Mouse (Mus musculus) heart, adult 9 months (tissue): ENCODE data around the gene Cdc26.

Experiments used
- DNase-seq, 2 experiments: peaks; one replicate each; pipeline ENCODE4 v3.0.0; 2022; ENCODE audit warnings: low spot score in 2 of 2

Cdc26 gene

DNA sequence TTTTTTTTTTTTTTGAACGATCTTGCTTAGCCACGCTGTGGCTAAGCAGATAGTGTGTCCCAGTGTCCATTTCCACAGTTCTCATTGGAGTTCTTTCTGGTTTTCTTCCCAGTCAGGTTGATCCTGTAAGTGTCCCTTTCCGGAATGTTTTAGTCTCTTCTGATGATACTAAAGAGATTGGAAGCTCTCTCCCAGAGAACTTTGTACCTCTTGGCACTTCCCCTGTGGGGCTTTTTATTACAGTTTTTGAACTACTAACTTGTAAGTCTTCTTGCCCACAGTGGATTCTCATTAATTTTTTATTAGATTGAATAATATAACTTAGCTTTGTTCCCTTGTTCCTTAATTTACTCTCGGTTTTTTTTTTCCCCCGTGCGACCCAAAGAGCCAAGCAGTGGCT lies 46.9 kb downstream of the Cdc26 start:
- no peak for DNase-seq

DNA sequence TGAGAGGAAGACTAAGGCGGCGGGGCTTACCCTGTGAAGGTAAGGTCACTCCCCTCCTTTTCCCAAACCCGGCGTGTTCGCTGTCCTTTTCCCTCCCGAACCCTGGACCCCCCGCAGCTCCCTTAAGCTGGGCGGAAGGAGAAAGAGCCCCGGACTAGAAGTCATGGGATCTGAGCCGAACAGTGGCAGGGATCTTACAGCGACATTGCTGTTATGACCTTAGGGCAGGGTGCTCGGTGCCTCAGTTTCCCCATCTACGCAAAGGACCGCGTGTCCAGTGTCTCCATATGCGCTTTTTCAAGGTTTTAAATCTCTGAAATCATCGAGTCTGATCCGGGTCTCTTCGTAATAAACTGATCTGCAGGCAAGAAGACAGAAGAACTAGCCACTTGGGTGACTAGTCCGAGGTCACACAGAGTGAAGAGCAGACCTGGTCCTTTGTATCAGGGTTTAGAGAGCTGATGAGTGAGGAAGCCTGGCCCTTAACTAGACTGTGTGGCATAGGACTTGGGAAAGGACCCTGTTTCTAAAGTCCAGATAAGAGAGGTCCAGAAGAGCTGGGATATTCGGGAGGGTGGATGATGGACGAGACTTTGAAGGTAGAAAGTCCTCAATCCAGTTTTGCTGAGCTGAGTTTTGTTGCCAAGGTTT lies 47.5 kb downstream of the Cdc26 start:
- DNase-seq: peak in 1 of 2 experiments; percentile 7

DNA sequence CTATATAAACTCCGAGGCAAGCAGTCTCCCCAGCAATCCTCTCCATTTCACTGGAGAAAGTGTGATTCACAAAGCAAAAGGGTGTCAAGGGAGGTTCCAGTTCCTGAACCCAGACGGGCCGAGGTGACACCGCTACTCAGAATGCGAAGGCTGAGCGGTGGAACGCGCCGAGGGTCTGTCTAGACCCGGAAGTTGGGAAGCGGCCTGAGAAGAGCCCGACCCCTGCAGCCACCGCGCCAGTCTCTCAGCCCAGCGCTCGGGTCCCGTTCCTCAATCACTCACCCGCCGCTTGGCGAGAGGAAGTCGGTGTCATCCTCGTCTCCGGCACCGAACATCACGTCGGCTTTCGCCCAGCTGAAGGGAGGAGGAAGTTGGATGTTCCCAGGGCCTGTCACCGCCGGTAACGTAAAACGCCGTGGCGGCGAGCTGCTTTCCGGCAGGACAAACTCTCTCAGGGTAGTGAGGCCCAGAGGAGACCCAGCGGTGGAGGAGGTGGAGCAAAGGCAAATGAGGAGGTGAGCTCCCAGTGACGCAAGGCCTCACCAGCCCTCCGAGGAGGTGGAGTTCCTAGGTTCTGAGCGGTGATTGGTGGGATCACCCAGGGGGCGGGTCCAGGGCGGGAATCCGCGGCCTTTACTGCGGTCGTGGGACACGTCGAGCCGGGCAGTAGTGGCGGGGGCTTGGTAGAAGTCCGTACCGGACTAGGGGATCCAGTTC lies 48.2 kb downstream of the Cdc26 start, which contains the start of the genes Fkbp15 and Slc31a1:
Fkbp15 (minus strand) TSS at position 461 of the 717 bp plus-strand sequence.
Slc31a1 (plus strand) TSS at position 640 of the 717 bp plus-strand sequence.
- peak; percentile 97 to 99 for DNase-seq

DNA sequence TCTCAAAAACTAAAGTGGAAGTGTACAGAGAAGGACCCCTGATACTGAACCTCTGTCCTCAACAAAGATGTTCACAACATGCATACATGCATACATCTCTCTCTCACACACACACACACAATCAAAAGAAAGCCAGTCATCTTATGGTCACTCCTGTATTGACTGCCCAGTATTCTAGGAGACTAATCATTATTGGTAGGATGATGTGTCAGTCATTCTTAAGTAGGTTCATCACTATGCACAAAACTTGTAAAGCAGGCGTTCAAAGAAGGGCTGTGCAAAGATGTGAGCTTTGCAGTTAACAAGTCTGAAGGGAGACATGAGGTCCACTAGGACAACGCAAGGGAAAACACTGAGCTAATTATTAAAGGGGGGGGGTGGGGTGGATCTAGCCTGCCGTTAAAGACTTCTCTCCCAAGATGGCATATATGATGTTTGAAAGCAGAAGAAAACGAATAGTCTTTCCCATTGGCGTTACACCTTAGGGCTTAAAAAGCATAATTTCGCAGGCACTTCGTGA lies 49.1 kb downstream of the Cdc26 start:
- no peak for DNase-seq

DNA sequence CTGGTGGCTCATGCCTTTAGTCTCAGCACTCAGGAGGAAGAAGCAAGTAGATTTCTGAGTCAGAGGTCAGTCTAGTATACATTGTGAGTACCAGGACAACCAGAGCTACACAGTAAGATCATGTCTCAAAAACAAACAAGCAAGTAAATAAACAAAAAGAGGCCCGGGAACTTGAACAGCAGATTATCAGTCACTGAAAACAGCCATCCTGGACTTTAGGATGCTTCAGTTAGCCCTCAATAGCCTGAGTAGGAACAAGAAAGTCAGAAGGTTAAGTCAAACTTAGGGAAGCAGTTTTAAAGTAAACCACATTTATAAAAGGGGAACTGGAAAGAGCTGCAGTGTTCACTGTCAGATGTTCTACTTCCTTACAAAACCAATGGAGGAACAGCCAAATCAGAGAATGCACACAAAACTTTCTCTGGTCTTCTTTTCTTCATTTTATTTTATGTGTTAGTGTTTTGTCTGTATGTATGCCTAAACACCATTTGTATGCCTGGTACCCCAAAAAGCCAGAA lies 50.8 kb downstream of the Cdc26 start:
- peak in 1 of 2 experiments; percentile 23 for DNase-seq

DNA sequence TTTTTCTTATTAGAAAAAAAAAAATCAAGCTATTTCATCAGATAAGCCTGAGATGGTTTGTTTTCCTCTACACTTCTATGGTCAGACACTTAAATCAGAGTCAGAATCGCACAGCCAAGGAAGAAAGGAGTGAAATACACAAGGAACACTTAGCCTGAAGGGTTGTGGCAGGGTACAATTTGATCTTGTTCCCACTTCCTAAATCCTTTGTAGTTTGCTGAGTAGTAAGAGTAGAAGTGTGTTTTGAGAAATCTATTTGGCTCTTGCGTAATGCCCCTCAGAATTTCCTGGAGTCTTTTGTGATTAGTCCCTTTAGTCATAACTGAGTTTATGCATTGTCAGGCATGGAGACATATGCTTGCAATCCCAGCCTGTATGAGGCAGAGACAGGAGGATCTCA lies 59.1 kb downstream of the Cdc26 start:
- peak in 1 of 2 experiments; percentile 20 for DNase-seq

DNA sequence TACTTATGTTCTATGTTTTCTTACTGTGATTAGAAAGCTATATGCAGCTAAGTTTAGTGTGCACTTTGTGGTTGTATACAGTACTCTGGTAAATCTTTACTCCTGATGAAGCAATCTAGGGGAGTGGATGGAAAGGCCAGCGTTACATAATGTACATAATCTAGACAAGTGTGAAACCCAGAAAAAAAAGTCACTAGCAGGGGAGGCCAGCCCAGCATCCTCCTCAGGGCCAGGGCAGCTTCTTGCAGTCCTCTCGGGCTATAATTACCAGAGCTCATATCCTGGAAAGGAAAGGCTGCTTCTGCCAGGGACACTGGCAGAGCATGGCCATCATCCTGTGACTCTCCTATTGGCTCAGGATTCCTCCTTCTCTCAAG lies 60.1 kb downstream of the Cdc26 start:
- no peak for DNase-seq

DNA sequence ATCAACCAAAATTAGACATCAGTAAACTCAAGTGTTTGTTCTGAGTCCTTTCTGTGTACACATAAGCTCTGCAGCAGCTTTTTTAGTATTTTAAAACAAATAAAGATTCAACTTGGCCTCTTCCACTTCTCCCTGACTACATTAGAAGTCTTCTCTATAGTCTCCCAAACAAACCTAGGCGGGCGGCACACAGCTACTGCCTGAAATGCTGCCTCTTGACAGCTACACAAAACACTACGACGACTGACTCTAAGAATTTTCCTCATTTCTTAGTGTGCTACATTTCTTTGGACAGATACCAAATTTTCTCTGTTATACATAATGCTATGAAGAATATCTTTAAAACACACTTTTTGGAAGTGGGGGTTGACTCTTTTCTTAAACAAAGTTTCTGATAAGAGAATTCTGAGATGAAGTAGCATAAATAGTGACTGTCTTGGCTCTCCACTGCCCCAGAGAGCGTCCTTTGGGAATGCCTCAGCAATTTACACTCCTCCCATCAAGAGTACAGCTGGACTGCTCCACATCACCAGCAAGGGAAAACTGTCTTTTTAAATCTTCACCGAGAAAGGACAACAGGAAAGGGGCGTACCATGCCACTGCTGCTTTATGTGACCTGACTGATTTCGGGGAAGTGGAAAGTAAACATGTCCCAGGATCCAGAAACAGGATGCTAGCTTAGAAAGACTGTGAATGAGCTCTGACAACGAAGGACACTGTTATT lies 60.7 kb downstream of the Cdc26 start:
- peak; percentile 28 to 39 for DNase-seq

DNA sequence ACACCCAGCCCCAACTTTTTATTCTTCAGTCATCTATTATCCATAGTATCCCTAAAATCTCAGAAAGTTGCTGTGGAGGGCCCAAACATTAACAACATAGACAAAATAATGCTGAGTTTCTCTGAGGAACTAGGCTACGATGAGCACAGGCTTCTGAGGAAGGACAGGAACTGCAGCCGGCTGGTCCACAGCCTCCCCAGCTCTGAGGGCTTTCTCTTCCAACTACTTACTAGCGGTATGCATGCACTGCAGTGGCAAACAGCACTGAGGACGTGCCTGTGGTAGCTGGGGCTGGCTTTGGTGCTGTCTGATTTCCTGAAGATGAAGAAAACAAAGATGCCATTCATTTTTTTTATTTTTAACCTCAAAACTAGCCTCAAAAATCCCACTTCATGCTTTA lies 62.6 kb downstream of the Cdc26 start:
- DNase-seq: no peak

DNA sequence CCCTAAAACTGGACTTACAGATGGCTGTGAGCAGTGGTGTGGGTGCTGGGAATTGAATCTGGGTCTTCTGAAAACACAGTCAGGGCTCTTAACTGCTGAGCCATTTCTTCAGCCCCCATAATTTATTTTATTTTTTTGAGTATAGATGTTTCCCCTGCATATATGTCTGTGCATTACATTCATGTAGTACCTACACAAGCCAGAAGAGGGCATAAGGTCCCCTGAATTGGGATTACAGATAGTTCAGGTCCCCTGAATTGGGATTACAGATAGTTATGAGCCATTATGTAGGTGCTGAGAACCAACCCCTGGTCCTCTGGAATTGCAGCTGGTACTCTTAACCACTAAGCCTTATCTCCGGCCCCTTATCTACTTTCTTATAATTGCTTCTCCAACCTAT lies 64.4 kb downstream of the Cdc26 start:
- DNase-seq: no peak

DNA sequence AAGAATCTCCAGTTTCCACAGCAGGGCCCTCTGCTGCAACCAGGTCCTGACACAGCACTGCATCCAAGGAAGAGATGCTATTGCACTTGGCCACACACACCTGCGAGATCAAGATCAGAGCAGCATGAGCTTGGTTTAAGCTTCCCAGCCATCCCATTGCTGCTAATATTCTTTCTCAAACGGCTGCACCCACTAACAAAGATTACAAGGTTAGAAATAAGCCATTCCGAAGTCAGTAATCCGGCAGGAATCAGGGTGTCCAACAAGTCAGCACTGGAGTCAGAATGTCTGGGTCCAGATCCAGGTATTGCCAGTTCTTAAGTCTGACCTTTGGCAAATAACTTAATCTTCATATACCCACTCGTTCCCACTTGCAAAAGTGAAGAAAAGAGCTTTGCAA lies 69.9 kb downstream of the Cdc26 start:
- DNase-seq: no peak
